Comparison of ENCODE assay signal across 20 mouse cellular contexts in the genomic region with DNA sequence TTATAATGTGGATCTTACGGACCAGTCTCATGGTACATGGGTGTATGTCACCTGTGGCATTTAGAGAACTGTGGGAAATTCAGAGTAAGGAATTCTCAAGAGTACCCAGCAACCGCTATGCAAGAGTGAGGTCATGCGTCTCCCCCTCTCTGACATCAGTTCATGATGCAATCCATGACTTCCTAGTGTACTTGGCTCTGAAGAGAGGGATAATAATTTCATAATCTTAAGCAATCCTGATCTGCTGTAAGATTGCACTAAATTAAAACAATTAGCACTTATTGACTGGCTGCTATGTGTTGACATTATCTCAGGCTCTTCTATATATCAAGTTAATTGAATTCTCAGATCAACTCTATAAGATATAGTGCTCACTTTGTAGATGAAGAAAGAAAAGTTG. TPM values are rescaled to one million over a fixed set of nuclear protein-coding genes. Genes with fewer than 3 reads are reported as not detected.
DNase-seq lines count a peak whose midpoint lies in the region; TF ChIP-seq lines count a peak whose summit lies in the region.
"Had no signal": no experiment of that assay in that cellular context is flagged by ENCODE, and none has a peak within 500 bp of the region (broad histone marks: within the 10 kb centered on the region; RNA-seq: fewer than 3 reads in every experiment).

No protein-coding gene starts in this region.

- H3K36me3 ChIP-seq in myocyte (ENCODE audit: control insufficient read depth, insufficient read depth), result no peaks in the 10 kb centered on the region
- H3K36me3 ChIP-seq: embryonic facial prominence, embryonic 13.5 days; heart, embryonic 12.5 days; hindbrain, embryonic 10.5 days had no signal

- H3K4me2 ChIP-seq in myocyte (ENCODE audit: low read depth), result no peak overlapping the region
- H3K4me2 ChIP-seq: embryonic facial prominence, embryonic 13.5 days; forebrain, embryonic 13.5 days; heart, embryonic 12.5 days; hindbrain, embryonic 14.5 days had no signal

- DNase-seq in heart, adult 11 months, result peak; percentile 30
- DNase-seq in heart, adult 9 months (ENCODE audit: low spot score in 2 of 2), result no peak
- peak; percentile 24 for DNase-seq in 416B (ENCODE audit: low read depth)
- peak; percentile 82 for DNase-seq in fat pad, adult 2 months (ENCODE audit: extremely low read depth, low read depth, low spot score)
- no peak for DNase-seq in urinary bladder, postnatal 4 days (ENCODE audit: low spot score in 2 of 2)
- no peak for DNase-seq in retina, postnatal 1 day
- DNase-seq: adrenal gland, postnatal 14 days; cerebellum, adult 18-20 months; cerebellum, adult 9-11 months; cerebellum, postnatal 36 days; forebrain, postnatal 0 days; gastrocnemius, postnatal 14 days; heart, adult 2 months had no signal

- no peaks in the 10 kb centered on the region for H3K27me3 ChIP-seq in myocyte (ENCODE audit: control insufficient read depth, insufficient read depth, insufficient read length)
- H3K27me3 ChIP-seq: embryonic facial prominence, embryonic 13.5 days; forebrain, embryonic 13.5 days; heart, embryonic 12.5 days had no signal

- H3K79me2 ChIP-seq in myocyte (ENCODE audit: control insufficient read depth, insufficient read depth), result no peaks in the 10 kb centered on the region

- no peak overlapping the region for H3K4me3 ChIP-seq in myocyte
- H3K4me3 ChIP-seq: embryonic facial prominence, embryonic 13.5 days; forebrain, embryonic 13.5 days; heart, adult 2 months; heart, embryonic 12.5 days; hindbrain, embryonic 10.5 days had no signal

- no peak overlapping the region for H3ac ChIP-seq in myocyte (ENCODE audit: control insufficient read depth, insufficient read length)

- TF ChIP-seq POLR2A in myocyte (IDR thresholded peaks at IDR 0.05; ENCODE audit: insufficient read length, low read depth), result no peak

TF ChIP-seq in myocyte, 11 proteins besides CTCF, POLR2A, EP300 and RAD21:
- TF ChIP-seq TCF12 (IDR thresholded peaks at IDR 0.05; ENCODE audit: insufficient read depth, poor library complexity, severe bottlenecking) (no peak), REST (IDR thresholded peaks at IDR 0.05; ENCODE audit: insufficient read depth, insufficient read length) (no peak), USF1 (IDR thresholded peaks at IDR 0.05; ENCODE audit: low read depth) (no peak), CEBPB (IDR thresholded peaks at IDR 0.05; ENCODE audit: insufficient read depth, poor library complexity, severe bottlenecking) (peak; percentile 21; the same call in 1 of the 2 replicates), MYOD1 (IDR thresholded peaks at IDR 0.05; ENCODE audit: control insufficient read depth in 1 of 3, insufficient read length in 2 of 3, low read depth in 2 of 3) (no peak)

RNA-seq across cellular contexts. Expression of a gene that starts 16.4 kb away (rescaled TPM):
- not detected for polyA plus RNA-seq in myocyte (2012; fragmentation: generic; extraction: Trizol)
- polyA plus RNA-seq: embryonic facial prominence, embryonic 13.5 days; forebrain, embryonic 13.5 days; forebrain, postnatal 0 days; heart, adult 2 months; heart, embryonic 12.5 days; heart, embryonic 16.5 days; hindbrain, embryonic 10.5 days; hindbrain, embryonic 14.5 days had no signal

RNA-seq across cellular contexts. Expression of a gene that starts 39.7 kb away (rescaled TPM):
- polyA plus RNA-seq in myocyte (2012; fragmentation: generic; extraction: Trizol), result 0.07 TPM

Comparison
In these comparisons a context has a peak if more than half of its experiments do, and no peak if none do; other contexts are left out.
1. DNase-seq: peak in heart, adult 11 months (single experiment), 416B (single experiment) and fat pad, adult 2 months (single experiment); none in heart, adult 9 months (0 of 2), urinary bladder, postnatal 4 days (0 of 2) and retina, postnatal 1 day (single experiment).